Mouse (Mus musculus): ENCODE data around the gene Itgad. TPM values are rescaled to one million over a fixed set of nuclear protein-coding genes. Genes with fewer than 3 reads are reported as not detected.

The Itgad gene
- total and polyA plus RNA-seq, 2 experiments from 2014 or later: not detected

- H3K4me1 ChIP-seq (ENCODE audit: insufficient read depth, low read length): no peaks in the 10 kb centered on the region
- H3K9ac ChIP-seq (replicated peaks; ENCODE audit: low read length, poor library complexity, severe bottlenecking): no peak overlapping the region
- no peak overlapping the region for H3K4me2 ChIP-seq (ENCODE audit: low read depth, low read length, poor library complexity, severe bottlenecking)
- DNase-seq (ENCODE audit: low spot score): no peak
- no peak for ATAC-seq (ENCODE audit: low FRiP score)
- no peak overlapping the region for H3K27ac ChIP-seq (ENCODE audit: low read depth, low read length)
- H3K9me3 ChIP-seq (ENCODE audit: low read length): no peaks in the 10 kb centered on the region
- no peak for TF ChIP-seq CTCF (IDR thresholded peaks at IDR 0.05)
- no peaks in the 10 kb centered on the region for H3K27me3 ChIP-seq (ENCODE audit: insufficient read depth, low read length)
- H3K4me3 ChIP-seq (ENCODE audit: low read depth, low read length): no peak overlapping the region
- H3K36me3 ChIP-seq (ENCODE audit: insufficient read depth, low read length): no peaks in the 10 kb centered on the region
- WGBS: 82% methylated on average over 5 of the region's 5 CpGs
These were observed 38.8 kb upstream of the Itgad start for GRCm38 (mm10) chr7:128115211-128115958.

GRCm38 (mm10) chr7:128116396-128116795 lies 37.8 kb upstream of the Itgad start:
- ATAC-seq (ENCODE audit: low FRiP score): no peak
- no peak for DNase-seq (ENCODE audit: low spot score)
- H3K27me3 ChIP-seq (ENCODE audit: insufficient read depth, low read length): no peaks in the 10 kb centered on the region
- H3K4me3 ChIP-seq (ENCODE audit: low read depth, low read length): no peak overlapping the region
- WGBS: 94% methylated on average over 5 of the region's 5 CpGs
- no peaks in the 10 kb centered on the region for H3K9me3 ChIP-seq (ENCODE audit: low read length)
- TF ChIP-seq CTCF (IDR thresholded peaks at IDR 0.05): no peak
- H3K4me1 ChIP-seq (ENCODE audit: insufficient read depth, low read length): no peaks in the 10 kb centered on the region
- no peak overlapping the region for H3K9ac ChIP-seq (replicated peaks; ENCODE audit: low read length, poor library complexity, severe bottlenecking)
- no peak overlapping the region for H3K27ac ChIP-seq (ENCODE audit: low read depth, low read length)
- H3K36me3 ChIP-seq (ENCODE audit: insufficient read depth, low read length): no peaks in the 10 kb centered on the region
- no peak overlapping the region for H3K4me2 ChIP-seq (ENCODE audit: low read depth, low read length, poor library complexity, severe bottlenecking)

- DNase-seq (ENCODE audit: low spot score) (no peak), ATAC-seq (ENCODE audit: low FRiP score) (no peak)
- H3K9ac ChIP-seq (replicated peaks; ENCODE audit: low read length, poor library complexity, severe bottlenecking): no peak overlapping the region
- H3K9me3 ChIP-seq (ENCODE audit: low read length): no peaks in the 10 kb centered on the region
- no peak for TF ChIP-seq CTCF (IDR thresholded peaks at IDR 0.05)
- H3K4me1 ChIP-seq (ENCODE audit: insufficient read depth, low read length): no peaks in the 10 kb centered on the region
- 84% methylated on average over 6 of the region's 6 CpGs for WGBS
- H3K4me3 ChIP-seq (ENCODE audit: low read depth, low read length): no peak overlapping the region
- no peaks in the 10 kb centered on the region for H3K36me3 ChIP-seq (ENCODE audit: insufficient read depth, low read length)
- no peak overlapping the region for H3K4me2 ChIP-seq (ENCODE audit: low read depth, low read length, poor library complexity, severe bottlenecking)
- no peaks in the 10 kb centered on the region for H3K27me3 ChIP-seq (ENCODE audit: insufficient read depth, low read length)
- no peak overlapping the region for H3K27ac ChIP-seq (ENCODE audit: low read depth, low read length)
These were observed 34.3 kb upstream of the Itgad start for GRCm38 (mm10) chr7:128119726-128120490.

- H3K9ac ChIP-seq (replicated peaks; ENCODE audit: low read length, poor library complexity, severe bottlenecking): no peak within 1 kb of the TSS
- no peaks in the 10 kb centered on the region for H3K27me3 ChIP-seq (ENCODE audit: insufficient read depth, low read length)
- no peaks in the 10 kb centered on the region for H3K36me3 ChIP-seq (ENCODE audit: insufficient read depth, low read length)
- ATAC-seq (ENCODE audit: low FRiP score): no peak
- no peak for DNase-seq (ENCODE audit: low spot score)
- no peaks in the 10 kb centered on the region for H3K9me3 ChIP-seq (ENCODE audit: low read length)
- H3K4me2 ChIP-seq (ENCODE audit: low read depth, low read length, poor library complexity, severe bottlenecking): no peak within 1 kb of the TSS
- no peak within 1 kb of the TSS for H3K27ac ChIP-seq (ENCODE audit: low read depth, low read length)
- TF ChIP-seq CTCF (IDR thresholded peaks at IDR 0.05): no peak
- 81% methylated on average over 8 of the region's 8 CpGs for WGBS
- H3K4me1 ChIP-seq (ENCODE audit: insufficient read depth, low read length): no peaks in the 10 kb centered on the region
- H3K4me3 ChIP-seq (ENCODE audit: low read depth, low read length): no peak within 1 kb of the TSS
These were observed 25.1 kb upstream of the Itgad start, which contains the start of gene Itgax for GRCm38 (mm10) chr7:128128741-128129720. TSS of gene Itgax (plus strand) at chr7:128129547.

- Histone ChIP-seq H3K9ac (replicated peaks; ENCODE audit: low read length, poor library complexity, severe bottlenecking) (no peak overlapping the region), H3K27ac (ENCODE audit: low read depth, low read length) (no peak overlapping the region), H3K9me3 (ENCODE audit: low read length) (no peaks in the 10 kb centered on the region), H3K4me1 (ENCODE audit: insufficient read depth, low read length) (no peaks in the 10 kb centered on the region), H3K36me3 (ENCODE audit: insufficient read depth, low read length) (no peaks in the 10 kb centered on the region), H3K4me3 (ENCODE audit: low read depth, low read length) (no peak overlapping the region), H3K4me2 (ENCODE audit: low read depth, low read length, poor library complexity, severe bottlenecking) (no peak overlapping the region), H3K27me3 (ENCODE audit: insufficient read depth, low read length) (no peaks in the 10 kb centered on the region)
- ATAC-seq (ENCODE audit: low FRiP score) (no peak), DNase-seq (ENCODE audit: low spot score) (no peak)
- WGBS: 83% methylated on average over 5 of the region's 5 CpGs
- no peak for TF ChIP-seq CTCF (IDR thresholded peaks at IDR 0.05)
These were observed 22.0 kb upstream of the Itgad start for GRCm38 (mm10) chr7:128132148-128132547.

Data from midbrain, postnatal 0 days (tissue).